ENCODE assay signal across 16 mouse cellular contexts in genomic region chr14:118232381-118232970, GRCm38 (mm10). TPM values are rescaled to one million over a fixed set of nuclear protein-coding genes. Genes with fewer than 3 reads are reported as not detected.
DNase-seq lines count a peak whose midpoint lies in the region; ATAC-seq lines count a peak whose summit lies in the region.
"Had no signal": no experiment of that assay in that cellular context is flagged by ENCODE, and none has a peak within 500 bp of the region (broad histone marks: within the 10 kb centered on the region; RNA-seq: fewer than 3 reads in every experiment).

No protein-coding gene starts in this region.

- H3K36me3 ChIP-seq in kidney, embryonic 14.5 days (ENCODE audit: control insufficient read depth, insufficient read depth, low read length): no peaks in the 10 kb centered on the region
- H3K36me3 ChIP-seq in forebrain, embryonic 11.5 days (ENCODE audit: control insufficient read depth, insufficient read depth, low read length): no peaks in the 10 kb centered on the region
- no peaks in the 10 kb centered on the region for H3K36me3 ChIP-seq in stomach, embryonic 14.5 days (ENCODE audit: control insufficient read depth, insufficient read depth, low read length)

- H3K9ac ChIP-seq in kidney, embryonic 14.5 days (ENCODE audit: low read depth, low read length): no peak overlapping the region
- peak overlapping the region; percentile 55 for H3K9ac ChIP-seq in forebrain, embryonic 11.5 days (ENCODE audit: low read length)
- H3K9ac ChIP-seq in stomach, embryonic 14.5 days (replicated peaks; ENCODE audit: low read depth, low read length): no peak overlapping the region

- H3K27me3 ChIP-seq in kidney, embryonic 14.5 days (ENCODE audit: control insufficient read depth, insufficient read depth, low read length): peaks cover 85% of the 10 kb centered on the region
- peaks cover 6% of the 10 kb centered on the region for H3K27me3 ChIP-seq in forebrain, embryonic 11.5 days (ENCODE audit: control insufficient read depth, insufficient read depth, low read length)
- H3K27me3 ChIP-seq in stomach, embryonic 14.5 days (ENCODE audit: control insufficient read depth, insufficient read depth, low read length): peaks cover 36% of the 10 kb centered on the region

- H3K4me1 ChIP-seq in kidney, embryonic 14.5 days (ENCODE audit: control insufficient read depth, insufficient read depth, low read length): peaks cover 21% of the 10 kb centered on the region
- H3K4me1 ChIP-seq in forebrain, embryonic 11.5 days (replicated peaks; ENCODE audit: control insufficient read depth, insufficient read depth, low read length): peaks cover 15% of the 10 kb centered on the region
- no peaks in the 10 kb centered on the region for H3K4me1 ChIP-seq in stomach, embryonic 14.5 days (ENCODE audit: control insufficient read depth, insufficient read depth, low read length)

- no peaks in the 10 kb centered on the region for H3K9me3 ChIP-seq in kidney, embryonic 14.5 days (ENCODE audit: control insufficient read depth, low read length)
- H3K9me3 ChIP-seq in forebrain, embryonic 11.5 days (ENCODE audit: control insufficient read depth, low read length): no peaks in the 10 kb centered on the region
- H3K9me3 ChIP-seq in stomach, embryonic 14.5 days (ENCODE audit: control insufficient read depth, low read depth, low read length): no peaks in the 10 kb centered on the region

- no peak overlapping the region for H3K27ac ChIP-seq in kidney, embryonic 14.5 days (ENCODE audit: low read depth, low read length)
- peak overlapping the region; percentile 66 for H3K27ac ChIP-seq in forebrain, embryonic 11.5 days (ENCODE audit: low read depth, low read length)
- no peak overlapping the region for H3K27ac ChIP-seq in stomach, embryonic 14.5 days (ENCODE audit: low read length)

- 1% methylated on average over 8 of the region's 8 CpGs for WGBS in kidney, embryonic 14.5 days
- WGBS in forebrain, embryonic 11.5 days: 2% methylated on average over 8 of the region's 8 CpGs
- WGBS in stomach, embryonic 14.5 days: 6% methylated on average over 8 of the region's 8 CpGs

- H3K4me2 ChIP-seq in kidney, embryonic 14.5 days (replicated peaks; ENCODE audit: low read depth, low read length): no peak overlapping the region
- peak overlapping the region; percentile 75 for H3K4me2 ChIP-seq in forebrain, embryonic 11.5 days (ENCODE audit: low read depth, low read length, severe bottlenecking)
- H3K4me2 ChIP-seq in stomach, embryonic 14.5 days (replicated peaks; ENCODE audit: low read depth, low read length): peak overlapping the region; percentile 33; the same call in 1 of the 2 replicates

- H3K4me3 ChIP-seq in kidney, embryonic 14.5 days (ENCODE audit: low read length): no peak overlapping the region
- peak overlapping the region; percentile 28 for H3K4me3 ChIP-seq in forebrain, embryonic 11.5 days (ENCODE audit: low read depth, low read length)
- no peak overlapping the region for H3K4me3 ChIP-seq in stomach, embryonic 14.5 days (ENCODE audit: low read depth, low read length)

- peak; percentile 14 for DNase-seq in kidney, postnatal 10 days
- no peak for DNase-seq in forebrain, embryonic 11.5 days (ENCODE audit: low spot score)
- DNase-seq in mesoderm, embryonic 11.5 days (ENCODE audit: low read depth, low spot score): peak; percentile 30
- no peak for DNase-seq in frontal cortex, postnatal 14 days (ENCODE audit: low spot score in 2 of 2)
- DNase-seq in T-cell, adult 2 months (ENCODE audit: low spot score): no peak
- DNase-seq: lung, postnatal 4 days had no signal

- no peak for ATAC-seq in kidney, embryonic 14.5 days (ENCODE audit: low FRiP score, low TSS enrichment)
- no peak for ATAC-seq in forebrain, embryonic 11.5 days (replicated peaks; ENCODE audit: low FRiP score)
- ATAC-seq in stomach, embryonic 14.5 days (ENCODE audit: insufficient number of reproducible peaks, insufficient read depth, low FRiP score, low read depth): no peak
- no peak for ATAC-seq in erythroid progenitor cell, adult 5-6 weeks (replicated peaks; ENCODE audit: low FRiP score, poor library complexity, severe bottlenecking)
- ATAC-seq: Patski had no signal

RNA-seq across cellular contexts. Expression of gene Sox21, which starts 4.4 kb away (rescaled TPM):
- polyA plus RNA-seq in kidney, embryonic 14.5 days (2014; fragmentation: Nextera tagmentation; extraction: Ambion mirVana): 0.09 TPM in 1 of 2 replicates, not detected in the other
- polyA plus RNA-seq in forebrain, embryonic 11.5 days (2014; fragmentation: Nextera tagmentation; extraction: Ambion mirVana): 21.6 and 23.8 TPM in 2 replicates
- 9.3 and 11.8 TPM in 2 replicates for polyA plus RNA-seq in stomach, embryonic 14.5 days (2014; fragmentation: Nextera tagmentation; extraction: Ambion mirVana)
- not detected in 2 replicates for total RNA-seq in erythroid progenitor cell, adult 5-6 weeks (2015; ENCODE audit: low replicate concordance)
- total RNA-seq in erythroid progenitor cell, adult 5-6 weeks (2017; ENCODE audit: low replicate concordance): not detected in 2 replicates
- total RNA-seq: common myeloid progenitor, adult 5-6 weeks; gastrocnemius, adult 8-10 months had no signal

RNA-seq across cellular contexts. Expression of gene Gm9376, which starts 34.3 kb away (rescaled TPM):
- polyA plus RNA-seq in kidney, embryonic 14.5 days (2014; fragmentation: Nextera tagmentation; extraction: Ambion mirVana): not detected in 2 replicates
- not detected in 2 replicates for polyA plus RNA-seq in forebrain, embryonic 11.5 days (2014; fragmentation: Nextera tagmentation; extraction: Ambion mirVana)
- not detected in 2 replicates for polyA plus RNA-seq in stomach, embryonic 14.5 days (2014; fragmentation: Nextera tagmentation; extraction: Ambion mirVana)
- total RNA-seq in erythroid progenitor cell, adult 5-6 weeks (2015; ENCODE audit: low replicate concordance): not detected in 2 replicates
- total RNA-seq in erythroid progenitor cell, adult 5-6 weeks (2017; ENCODE audit: low replicate concordance): not detected in 2 replicates
- total RNA-seq: common myeloid progenitor, adult 5-6 weeks; gastrocnemius, adult 8-10 months; layer of hippocampus, adult 18-20 months had no signal
- polyA plus RNA-seq: C2C12; heart, embryonic 16.5 days; limb, embryonic 14.5 days; Patski had no signal

Comparison
In these comparisons a context has a peak if more than half of its experiments do, and no peak if none do; other contexts are left out.
1. DNase-seq: peak in kidney, postnatal 10 days (single experiment) and mesoderm, embryonic 11.5 days (single experiment); none in forebrain, embryonic 11.5 days (single experiment), frontal cortex, postnatal 14 days (0 of 2) and T-cell, adult 2 months (single experiment).